Mouse (Mus musculus): Measurements from ENCODE around the gene Mybphl.
A peak's percentile ranks its signal among the peaks of the same experiment; 100 is the strongest.

Gene Mybphl

DNA sequence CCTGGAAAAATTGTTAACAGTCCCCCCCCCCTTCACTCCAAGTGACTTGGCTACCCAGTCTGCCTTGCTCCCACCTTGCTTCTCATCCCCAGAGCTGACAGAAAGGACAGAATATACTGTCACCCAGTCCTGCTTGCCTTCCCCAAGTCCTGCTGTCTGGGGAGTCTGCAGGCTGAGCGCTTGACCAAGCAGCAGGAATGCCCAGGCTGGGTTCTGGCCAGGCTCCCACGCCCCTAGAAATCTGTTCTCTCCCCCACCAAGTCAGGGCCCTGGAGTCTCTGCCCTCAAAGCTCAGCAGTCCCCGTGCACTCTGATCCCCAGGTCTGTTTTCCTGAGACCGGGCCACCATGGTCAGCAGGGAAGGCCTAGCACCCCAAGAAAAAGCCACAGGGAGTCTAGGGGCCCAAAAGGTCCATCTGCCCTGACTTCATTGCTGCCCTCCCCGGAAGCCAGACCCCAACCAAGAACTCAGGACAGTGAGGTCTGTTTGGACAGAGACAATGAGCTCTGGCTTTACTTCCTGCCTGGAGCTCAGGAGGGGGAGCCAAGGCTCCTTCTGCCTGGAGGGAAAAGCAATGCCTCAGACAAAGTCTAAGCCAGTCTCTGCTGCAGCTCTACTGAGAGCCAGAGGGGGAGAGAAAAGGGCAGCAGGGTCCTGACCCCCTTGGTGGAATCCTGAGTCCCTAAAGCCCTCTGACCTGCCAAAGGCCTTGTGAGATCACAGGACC, 46.5 kb downstream of the Mybphl start:
- peak; percentile 60 to 72 for DNase-seq

DNA sequence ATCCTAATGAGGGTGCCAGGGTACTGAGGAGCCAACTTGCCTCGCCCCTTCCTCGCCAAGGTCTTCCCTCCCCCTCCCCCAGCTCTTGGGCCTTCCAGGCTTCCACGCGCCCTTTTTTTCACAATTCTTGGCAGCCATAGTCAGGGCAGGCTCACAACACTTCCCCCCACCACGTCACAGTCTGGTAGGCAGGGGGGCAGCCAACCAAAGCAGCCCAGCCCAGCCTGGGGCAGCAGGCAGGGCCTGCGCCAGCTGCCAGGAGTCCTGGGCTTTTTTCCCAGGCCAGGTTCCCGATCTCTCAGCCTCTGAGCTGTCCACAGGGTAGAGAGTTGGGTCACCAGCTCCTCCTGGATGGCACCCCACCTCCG, 47.0 kb downstream of the Mybphl start:
- peak; percentile 94 to 96 for DNase-seq

DNA sequence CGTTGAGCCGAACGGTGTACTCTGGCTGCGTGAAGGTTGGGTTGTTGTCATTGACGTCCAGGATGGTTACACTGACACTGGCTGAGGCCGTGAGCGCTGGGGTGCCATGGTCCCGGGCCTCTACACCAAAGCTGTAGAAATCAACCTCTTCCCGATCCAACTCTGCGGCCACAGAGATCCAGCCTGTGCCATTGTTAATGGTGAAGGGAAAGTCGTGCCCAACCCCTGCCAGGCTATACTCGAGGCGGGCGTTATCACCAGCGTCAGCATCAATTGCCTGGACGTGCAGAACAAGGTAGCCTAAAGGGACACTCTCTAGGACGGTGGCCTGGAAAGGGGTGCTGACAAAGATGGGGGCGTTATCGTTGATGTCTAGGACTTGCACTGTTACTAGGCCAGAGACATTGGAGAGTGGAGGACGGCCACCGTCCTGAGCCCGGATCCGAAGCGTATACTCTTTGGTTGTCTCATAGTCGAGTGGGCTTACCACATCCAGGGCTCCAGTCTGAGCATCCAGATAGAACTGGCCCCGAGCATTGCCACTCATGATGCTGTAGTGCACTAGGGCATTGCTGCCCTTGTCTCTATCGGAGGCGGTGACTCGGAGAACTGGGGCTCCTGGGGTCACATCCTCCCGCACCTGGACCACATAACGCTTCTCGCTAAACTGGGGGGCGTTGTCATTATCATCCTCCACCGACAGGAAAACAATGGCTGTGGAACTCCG, 49.1 kb downstream of the Mybphl start:
- peak; percentile 11 to 16 for DNase-seq

DNA sequence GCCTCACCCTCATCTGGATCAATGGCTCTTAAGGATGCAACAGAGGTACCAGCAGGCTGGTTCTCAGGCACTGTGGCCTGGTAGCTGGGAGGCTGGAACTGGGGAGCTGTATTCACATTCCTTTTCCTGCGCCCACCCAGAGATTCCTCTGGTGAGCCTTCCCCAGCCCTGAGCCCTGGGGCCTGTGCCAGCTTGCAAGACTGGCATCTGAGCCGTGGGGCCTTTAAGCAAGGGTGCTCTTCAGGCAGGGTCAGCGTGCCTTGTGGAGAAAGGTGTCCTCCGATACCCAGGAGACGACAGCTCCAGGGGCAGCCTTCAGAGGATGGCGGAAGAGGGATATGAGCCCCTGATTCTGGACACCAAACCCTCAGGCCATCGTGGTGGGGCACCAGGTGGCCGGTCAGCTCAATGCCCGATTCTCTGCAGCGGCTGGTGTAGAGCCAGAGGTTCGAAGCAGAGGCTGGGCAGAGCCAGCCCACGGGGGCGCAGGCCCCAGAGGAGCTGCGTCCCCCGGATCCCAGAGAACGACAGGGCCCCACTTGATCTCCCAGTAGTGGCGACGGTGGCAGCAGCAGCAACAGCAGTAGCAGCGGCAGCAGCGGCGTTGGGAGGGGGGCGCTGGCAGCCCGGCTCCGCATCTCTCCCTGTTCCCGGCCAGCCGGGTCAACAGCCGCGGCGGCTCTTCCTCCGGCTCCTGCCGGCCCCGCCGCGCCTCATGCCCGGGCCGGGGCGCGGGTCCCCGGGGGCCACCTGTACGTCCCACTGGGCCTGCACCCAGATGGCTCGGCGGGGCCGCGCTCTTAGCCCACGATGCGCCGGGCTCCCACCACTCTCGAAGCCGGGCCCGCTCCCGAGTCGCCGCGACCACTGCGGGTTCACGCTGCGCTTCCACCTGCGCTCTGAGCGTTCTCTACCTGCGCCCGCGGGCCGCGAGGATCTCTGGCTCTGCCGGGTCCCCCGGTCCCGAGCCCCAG, 50.4 kb downstream of the Mybphl start, which contains the start of gene Celsr2:
Celsr2 (minus strand) TSS at position 696 of the 974 bp plus-strand sequence.
- peak; percentile 67 to 75 for DNase-seq

DNA sequence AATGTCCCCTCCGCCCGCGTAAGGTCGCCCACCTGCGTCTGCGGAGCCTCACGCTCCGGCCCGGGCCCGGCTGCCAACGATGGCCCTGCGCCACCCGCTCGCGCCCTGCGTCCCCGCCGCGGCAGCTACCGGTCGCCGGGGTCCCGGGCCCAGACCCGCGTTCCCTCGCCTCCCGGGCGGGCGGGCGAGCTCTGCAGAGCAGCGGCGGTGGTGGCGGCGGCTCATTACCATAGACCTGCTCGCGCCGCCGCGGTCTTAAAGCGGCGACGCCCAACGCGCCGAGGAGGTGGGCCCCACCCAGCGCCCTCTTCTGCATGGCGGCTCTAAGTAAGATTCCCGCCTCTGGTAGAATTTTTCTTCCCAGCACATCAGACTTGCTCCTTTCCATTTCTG, 51.1 kb downstream of the Mybphl start:
- peak; percentile 93 to 95 for DNase-seq

DNA sequence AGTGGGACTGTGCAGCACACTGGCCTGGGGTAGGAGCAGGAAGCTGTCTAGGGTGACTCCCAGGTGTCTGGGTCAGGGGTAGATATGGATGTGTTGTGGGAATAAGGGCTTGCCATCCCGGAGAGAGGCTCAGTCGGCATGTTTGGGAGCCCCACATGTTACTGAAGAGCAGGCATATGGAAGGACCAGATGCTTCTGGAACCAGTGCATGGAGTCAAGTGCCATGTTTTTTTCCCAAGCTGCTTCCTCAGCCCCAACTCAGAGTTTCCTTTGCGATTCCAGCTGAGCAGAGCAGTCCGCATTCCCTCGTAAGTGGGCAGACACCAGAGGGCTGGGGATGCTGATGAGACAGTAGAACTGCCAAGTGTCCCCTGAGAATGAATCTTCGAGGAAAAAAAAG, 58.3 kb downstream of the Mybphl start:
- DNase-seq = peak; percentile 27 to 39

DNA sequence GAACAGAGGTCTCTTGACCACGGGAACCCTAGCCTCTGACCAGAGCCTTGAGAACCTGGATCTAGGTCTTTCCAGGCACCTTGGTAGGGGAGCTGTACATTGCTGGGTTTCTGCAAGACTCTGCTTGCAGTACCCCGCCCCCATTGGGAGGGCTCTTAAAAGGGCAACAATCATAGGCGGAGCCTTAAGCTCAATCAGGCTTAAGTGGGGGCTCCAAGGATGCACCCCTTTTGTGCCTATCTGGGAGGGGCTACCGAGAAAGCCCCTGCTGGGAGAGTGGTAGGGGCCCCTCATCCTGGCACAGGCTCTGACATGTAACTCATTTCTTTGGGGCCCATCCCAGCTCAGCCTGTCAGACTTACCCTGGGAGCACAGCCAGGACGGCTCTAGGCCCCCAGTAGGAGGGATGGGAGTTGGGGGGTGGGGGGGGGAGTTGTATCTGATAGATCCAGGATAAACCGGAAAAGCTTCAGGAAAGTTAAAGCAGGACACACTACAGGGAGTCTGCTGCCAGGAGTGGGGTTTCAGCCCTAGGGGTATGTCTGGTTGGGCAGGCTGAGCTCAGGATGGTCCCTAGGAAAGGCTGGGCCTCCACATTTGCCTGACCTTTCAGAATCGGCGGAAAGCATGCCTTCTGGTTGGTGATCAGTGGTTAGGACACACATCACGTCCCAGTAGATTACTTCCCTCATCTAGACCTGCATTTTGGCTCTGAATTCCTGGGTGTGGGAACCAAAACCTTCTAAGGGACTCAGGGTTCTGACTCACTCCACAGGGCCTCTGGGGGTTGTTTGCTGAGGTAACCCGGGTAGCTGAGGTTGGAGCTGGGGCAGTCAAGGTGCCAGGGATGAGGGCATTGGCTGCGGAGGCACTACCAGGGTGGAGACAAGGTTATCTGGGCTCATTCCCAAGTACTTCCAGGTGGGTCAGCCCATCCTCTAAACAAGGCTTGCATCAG, 59.4 kb downstream of the Mybphl start:
- peak; percentile 84 to 86 for DNase-seq

DNA sequence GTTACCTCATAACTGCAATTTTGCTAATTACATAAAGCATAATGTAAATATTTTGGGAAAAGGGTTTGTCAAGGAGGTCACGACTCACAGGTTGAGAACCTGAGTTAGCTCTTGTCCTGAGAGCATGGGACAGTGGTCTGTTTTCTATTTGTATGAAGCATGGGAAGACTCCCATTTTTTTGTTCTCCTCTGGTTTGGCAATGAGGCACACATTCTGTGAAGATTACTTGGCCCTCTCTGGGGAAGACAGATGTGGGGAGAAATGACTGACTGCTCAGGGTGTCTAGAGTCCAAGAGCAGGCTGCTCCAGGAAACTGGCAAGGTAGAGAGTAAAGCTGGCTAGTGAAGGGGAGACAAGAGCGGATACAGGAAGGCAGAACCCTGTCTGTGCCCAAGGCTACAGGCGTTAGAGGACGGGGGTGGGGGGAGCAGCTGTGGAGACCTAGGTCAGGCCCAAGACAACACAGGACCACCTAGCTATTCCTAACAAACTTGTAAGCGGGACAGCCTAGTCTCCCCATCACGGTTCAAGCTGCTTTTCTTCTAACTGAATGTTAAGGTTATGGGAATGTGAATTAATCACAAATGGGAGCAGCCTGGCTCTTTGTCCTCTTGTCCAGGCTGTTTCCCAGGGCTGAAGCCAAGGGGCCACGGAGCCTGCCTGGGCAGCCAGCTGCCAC, 60.4 kb downstream of the Mybphl start:
- DNase-seq = peak; percentile 43 to 45

DNA sequence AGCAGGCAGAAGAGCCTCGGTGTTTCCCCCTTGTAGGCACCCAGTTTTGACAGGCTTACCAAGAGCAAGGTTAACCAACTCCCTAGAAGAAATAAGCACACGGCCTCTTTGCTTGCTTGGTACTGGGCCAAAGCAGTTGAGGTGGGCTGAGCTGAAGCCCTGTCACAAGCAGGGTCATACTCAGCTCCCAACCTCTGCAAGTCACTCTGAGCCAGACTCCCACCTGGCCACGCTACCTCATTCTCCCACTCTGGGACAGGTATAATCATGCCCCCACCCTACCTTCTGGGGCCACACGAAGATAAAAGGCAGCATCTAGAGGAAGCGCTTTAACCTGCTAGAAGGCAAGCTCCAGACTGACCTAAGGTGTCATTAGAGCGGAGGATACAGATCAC, 60.9 kb downstream of the Mybphl start:
- DNase-seq = peak in 1 of 2 experiments; percentile 30
